Mouse (Mus musculus) embryonic facial prominence, embryonic 12.5 days (tissue): ENCODE results near the gene Tcf7l1. TPM values are rescaled to one million over a fixed set of nuclear protein-coding genes. Genes with fewer than 3 reads are reported as not detected.
A peak's percentile ranks its signal among the peaks of the same experiment; 100 is the strongest.

Experiments used
- ATAC-seq: fragments of 200-750 bp; cut with Nextera tagmentation; 2 replicates; pipeline ENCODE4 v1.8.0; 2017; ENCODE audit not compliant: insufficient number of reproducible peaks, insufficient read depth, low FRiP score, low TSS enrichment
- H3K27ac ChIP-seq: fragments of 300-500 bp; sonication (generic); 2 replicates; pipeline ENCODE4 v1.5.1; 2016; ENCODE audit warnings: mild to moderate bottlenecking
- H3K27me3 ChIP-seq: fragments of 300-500 bp; sonication (generic); 2 replicates; pipeline ENCODE4 v1.6.1; 2016; ENCODE audit warnings: mild to moderate bottlenecking, moderate library complexity
- H3K36me3 ChIP-seq: fragments of 300-500 bp; sonication (generic); 2 replicates; pipeline ENCODE4 v1.6.1; 2016; ENCODE audit warnings: mild to moderate bottlenecking
- H3K4me1 ChIP-seq: fragments of 300-500 bp; sonication (generic); 2 replicates; pipeline ENCODE4 v1.6.1; 2016
- H3K4me2 ChIP-seq: fragments of 300-500 bp; sonication (generic); replicated peaks from 2 replicates; pipeline ENCODE4 v1.6.1; 2016; ENCODE audit warnings: mild to moderate bottlenecking, moderate library complexity
- H3K4me3 ChIP-seq: fragments of 300-500 bp; sonication (generic); 2 replicates; pipeline ENCODE4 v1.5.1; 2016; ENCODE audit warnings: mild to moderate bottlenecking
- H3K9ac ChIP-seq: fragments of 300-500 bp; sonication (generic); 2 replicates; pipeline ENCODE4 v1.6.1; 2016; ENCODE audit warnings: mild to moderate bottlenecking, moderate library complexity
- H3K9me3 ChIP-seq: fragments of 300-500 bp; sonication (generic); 2 replicates; pipeline ENCODE4 v1.6.1; 2016; ENCODE audit warnings: mild to moderate bottlenecking, moderate library complexity
- WGBS: fragments of 180-500 bp; shearing (Covaris S2); methylation state at CpG from one replicate; pipeline ENCODE4 v1.1.7; 2016; 5-methylcytosine and 5-hydroxymethylcytosine counted together
- polyA plus RNA-seq: library from polyadenylated mRNA; unstranded; fragments of >200 nt; fragmentation: Nextera tagmentation; extraction: Ambion mirVana; gene quantifications from 2 replicates; pipeline ENCODE4 v1.2.1, GENCODE M21; 2016

Gene Tcf7l1
- polyA plus RNA-seq, 1 experiment from 2014 or later = 53.1 TPM

GRCm38 (mm10) chr6:72783780-72784179 is 5.3 kb downstream of the Tcf7l1 start:
- Histone ChIP-seq H3K4me3 (no peak overlapping the region), H3K4me1 (peaks cover 10% of the 10 kb centered on the region), H3K9ac (no peak overlapping the region), H3K4me2 (no peak overlapping the region), H3K9me3 (no peaks in the 10 kb centered on the region), H3K36me3 (peaks cover 61% of the 10 kb centered on the region), H3K27ac (no peak overlapping the region), H3K27me3 (no peaks in the 10 kb centered on the region)
- no peak for ATAC-seq
- 92% methylated on average over 4 of the region's 4 CpGs for WGBS

GRCm38 (mm10) chr6:72778779-72779776 is 10.0 kb downstream of the Tcf7l1 start:
- no peak for ATAC-seq
- no peak overlapping the region for H3K27ac ChIP-seq
- no peak overlapping the region for H3K9ac ChIP-seq
- H3K9me3 ChIP-seq = no peaks in the 10 kb centered on the region
- peaks cover 65% of the 10 kb centered on the region for H3K36me3 ChIP-seq
- H3K4me2 ChIP-seq = no peak overlapping the region
- no peaks in the 10 kb centered on the region for H3K27me3 ChIP-seq
- WGBS = 82% methylated on average over 15 of the region's 15 CpGs
- H3K4me1 ChIP-seq = peaks cover 12% of the 10 kb centered on the region
- no peak overlapping the region for H3K4me3 ChIP-seq

- H3K9me3 ChIP-seq = no peaks in the 10 kb centered on the region
- H3K4me2 ChIP-seq = no peak overlapping the region
- ATAC-seq = no peak
- peaks cover 49% of the 10 kb centered on the region for H3K36me3 ChIP-seq
- H3K27me3 ChIP-seq = no peaks in the 10 kb centered on the region
- peaks cover 12% of the 10 kb centered on the region for H3K4me1 ChIP-seq
- no peak overlapping the region for H3K27ac ChIP-seq
- 85% methylated on average over 4 of the region's 4 CpGs for WGBS
- no peak overlapping the region for H3K4me3 ChIP-seq
- H3K9ac ChIP-seq = no peak overlapping the region
These were observed 11.8 kb downstream of the Tcf7l1 start for GRCm38 (mm10) chr6:72777212-72777611.

- Histone ChIP-seq H3K4me2 (no peak overlapping the region), H3K9ac (no peak overlapping the region), H3K4me1 (peaks cover 27% of the 10 kb centered on the region), H3K27me3 (no peaks in the 10 kb centered on the region), H3K27ac (no peak overlapping the region), H3K9me3 (no peaks in the 10 kb centered on the region), H3K4me3 (no peak overlapping the region), H3K36me3 (peaks cover 32% of the 10 kb centered on the region)
- no peak for ATAC-seq
- WGBS = 40% methylated on average over 3 of the region's 3 CpGs
These were observed 14.8 kb downstream of the Tcf7l1 start for GRCm38 (mm10) chr6:72774275-72774674.

- Histone ChIP-seq H3K9me3 (no peaks in the 10 kb centered on the region), H3K9ac (no peak overlapping the region), H3K4me1 (peaks cover 61% of the 10 kb centered on the region), H3K4me2 (no peak overlapping the region), H3K27me3 (no peaks in the 10 kb centered on the region), H3K4me3 (no peak overlapping the region), H3K27ac (peak overlapping the region; percentile 75), H3K36me3 (peaks cover 14% of the 10 kb centered on the region; the same call in 1 of the 2 replicates)
- WGBS = 61% methylated on average over 14 of the region's 14 CpGs
- no peak for ATAC-seq
These were observed 18.9 kb downstream of the Tcf7l1 start for GRCm38 (mm10) chr6:72769915-72770776.

- Histone ChIP-seq H3K27me3 (no peaks in the 10 kb centered on the region), H3K4me2 (no peak overlapping the region), H3K27ac (peak overlapping the region; percentile 75), H3K36me3 (peaks cover 20% of the 10 kb centered on the region; the same call in 1 of the 2 replicates), H3K9ac (no peak overlapping the region), H3K9me3 (no peaks in the 10 kb centered on the region), H3K4me1 (peaks cover 53% of the 10 kb centered on the region), H3K4me3 (no peak overlapping the region)
- ATAC-seq = no peak
- 33% methylated on average over 13 of the region's 13 CpGs for WGBS
These were observed 19.7 kb downstream of the Tcf7l1 start for GRCm38 (mm10) chr6:72769343-72769742.

- no peaks in the 10 kb centered on the region for H3K27me3 ChIP-seq
- WGBS = 44% methylated on average over 9 of the region's 9 CpGs
- H3K4me3 ChIP-seq = no peak overlapping the region
- peak overlapping the region; percentile 75 for H3K27ac ChIP-seq
- no peaks in the 10 kb centered on the region for H3K9me3 ChIP-seq
- H3K4me1 ChIP-seq = peaks cover 56% of the 10 kb centered on the region
- H3K36me3 ChIP-seq = peaks cover 20% of the 10 kb centered on the region; the same call in 1 of the 2 replicates
- ATAC-seq = no peak
- H3K9ac ChIP-seq = no peak overlapping the region; the same call in 1 of the 2 replicates
- no peak overlapping the region for H3K4me2 ChIP-seq
These were observed 20.2 kb downstream of the Tcf7l1 start for GRCm38 (mm10) chr6:72768804-72769203.

GRCm38 (mm10) chr6:72768097-72768496 is 21.0 kb downstream of the Tcf7l1 start:
- H3K4me1 ChIP-seq = peaks cover 59% of the 10 kb centered on the region
- peak overlapping the region; percentile 75 for H3K27ac ChIP-seq
- no peak overlapping the region for H3K9ac ChIP-seq
- 94% methylated on average over 9 of the region's 9 CpGs for WGBS
- no peaks in the 10 kb centered on the region for H3K9me3 ChIP-seq
- peaks cover 20% of the 10 kb centered on the region; the same call in 1 of the 2 replicates for H3K36me3 ChIP-seq
- no peak overlapping the region for H3K4me2 ChIP-seq
- H3K27me3 ChIP-seq = no peaks in the 10 kb centered on the region
- H3K4me3 ChIP-seq = no peak overlapping the region
- no peak for ATAC-seq

GRCm38 (mm10) chr6:72763616-72764015 is 25.4 kb downstream of the Tcf7l1 start:
- H3K36me3 ChIP-seq = 0 out of 2 replicates have a peak, but pooled peaks cover 11% of the 10 kb centered on the region
- H3K9me3 ChIP-seq = no peaks in the 10 kb centered on the region
- ATAC-seq = no peak
- H3K4me2 ChIP-seq = no peak overlapping the region
- no peaks in the 10 kb centered on the region for H3K27me3 ChIP-seq
- H3K9ac ChIP-seq = no peak overlapping the region
- no peak overlapping the region for H3K27ac ChIP-seq
- H3K4me1 ChIP-seq = peaks cover 59% of the 10 kb centered on the region
- 41% methylated on average over 11 of the region's 11 CpGs for WGBS
- H3K4me3 ChIP-seq = no peak overlapping the region

- Histone ChIP-seq H3K27ac (peak overlapping the region; percentile 43), H3K36me3 (0 out of 2 replicates have a peak, but pooled peaks cover 11% of the 10 kb centered on the region), H3K4me3 (no peak overlapping the region), H3K4me2 (no peak overlapping the region), H3K9ac (no peak overlapping the region), H3K27me3 (no peaks in the 10 kb centered on the region), H3K9me3 (no peaks in the 10 kb centered on the region), H3K4me1 (peaks cover 45% of the 10 kb centered on the region)
- WGBS = 4% methylated on average over 7 of the region's 7 CpGs
- no peak for ATAC-seq
These were observed 27.4 kb downstream of the Tcf7l1 start for GRCm38 (mm10) chr6:72761645-72762044.

GRCm38 (mm10) chr6:72758239-72759017 is 30.6 kb downstream of the Tcf7l1 start:
- 58% methylated on average over 10 of the region's 10 CpGs for WGBS
- Histone ChIP-seq H3K9ac (no peak overlapping the region), H3K27me3 (no peaks in the 10 kb centered on the region), H3K27ac (no peak overlapping the region), H3K4me3 (no peak overlapping the region), H3K4me2 (no peak overlapping the region), H3K9me3 (no peaks in the 10 kb centered on the region), H3K4me1 (peaks cover 49% of the 10 kb centered on the region), H3K36me3 (no peaks in the 10 kb centered on the region)
- ATAC-seq = no peak
